Mouse (Mus musculus) neutrophil, adult 59 days (primary cell): ENCODE measurements around the gene Dgkz. TPM values are rescaled to one million over a fixed set of nuclear protein-coding genes. Genes with fewer than 3 reads are reported as not detected.

Experiments
- total RNA-seq, 2 experiments: library from RNA; stranded (reverse); gene quantifications; 1 replicate in 1 of 2; 2 replicates in 1 of 2; pipeline ENCODE4 v1.2.4; 2023

Dgkz gene
- total RNA-seq, result 100 to 1,000 TPM; 207 to 251 TPM

GRCm38 (mm10) chr2:91975581-91976541 lies at the start of gene Dgkz:
TSS of gene Dgkz (minus strand) at chr2:91975864.

GRCm38 (mm10) chr2:92024274-92024672 lies 48.6 kb upstream of the Dgkz start, which contains the start of gene Creb3l1:
TSS of gene Creb3l1 (minus strand) at chr2:92024502.

GRCm38 (mm10) chr2:91945483-91945882 lies 30.2 kb downstream of the Dgkz start, which contains the start of gene Gm9821:
TSS of gene Gm9821 (plus strand) at chr2:91945703.

GRCm38 (mm10) chr2:91932160-91932711 lies 43.4 kb downstream of the Dgkz start, which contains the start of gene Mdk:
TSS of gene Mdk (minus strand) at chr2:91932297.

GRCm38 (mm10) chr2:91926949-91927348 lies 48.7 kb downstream of the Dgkz start, which contains the start of gene Chrm4:
TSS of gene Chrm4 (plus strand) at chr2:91927249.

Other genes with a start within 250 kb of the Dgkz start
- 10 to 100 TPM; 32.3 to 34.1 TPM for gene Ambra1, start 245.7 kb downstream of the Dgkz start, total RNA-seq
- not detected for gene Chrm4, start 48.6 kb downstream of the Dgkz start, total RNA-seq
- 1 to 10 TPM; 1.4 to 1.5 TPM for gene Mdk, start 43.6 kb downstream of the Dgkz start, total RNA-seq
- not detected for gene Gm9821, start 30.2 kb downstream of the Dgkz start, total RNA-seq
- 1 to 10 TPM; 2.0 to 2.8 TPM for gene Creb3l1, start 48.6 kb upstream of the Dgkz start, total RNA-seq
- gene Phf21a, start 117.3 kb upstream of the Dgkz start, total RNA-seq, result 100 to 1,000 TPM; 106 to 116 TPM